Mouse (Mus musculus) right cerebral cortex, postnatal 10 days (tissue): ENCODE data around the gene Gna14.

Experiments
- DNase-seq, 2 experiments: peaks; one replicate each; pipeline ENCODE4 v3.0.0; 2021; ENCODE audit warnings: low spot score in 2 of 2

The Gna14 gene

GRCm38 (mm10) chr19:16511081-16511420, 75.5 kb downstream of the Gna14 start:
- no peak for DNase-seq

GRCm38 (mm10) chr19:16514201-16514600, 78.6 kb downstream of the Gna14 start:
- no peak for DNase-seq

GRCm38 (mm10) chr19:16518569-16518968, 83.0 kb downstream of the Gna14 start:
- no peak for DNase-seq

GRCm38 (mm10) chr19:16520608-16521007, 85.0 kb downstream of the Gna14 start:
- no peak for DNase-seq

- no peak for DNase-seq
Measured at GRCm38 (mm10) chr19:16526302-16526880, 90.8 kb downstream of the Gna14 start.

- DNase-seq, result no peak
Measured at GRCm38 (mm10) chr19:16527031-16527430, 91.5 kb downstream of the Gna14 start.

- DNase-seq, result no peak
Measured at GRCm38 (mm10) chr19:16528225-16528828, 92.8 kb downstream of the Gna14 start.

- peak in 1 of 2 experiments; percentile 27 for DNase-seq
Measured at GRCm38 (mm10) chr19:16529293-16529920, 93.8 kb downstream of the Gna14 start.

GRCm38 (mm10) chr19:16529999-16530398, 94.4 kb downstream of the Gna14 start:
- no peak for DNase-seq

- no peak for DNase-seq
Measured at GRCm38 (mm10) chr19:16534311-16534710, 98.7 kb downstream of the Gna14 start.

GRCm38 (mm10) chr19:16538416-16538815, 102.9 kb downstream of the Gna14 start:
- no peak for DNase-seq

- DNase-seq, result no peak
Measured at GRCm38 (mm10) chr19:16543688-16544087, 108.1 kb downstream of the Gna14 start.

- no peak for DNase-seq
Measured at GRCm38 (mm10) chr19:16556988-16557387, 121.4 kb downstream of the Gna14 start.

GRCm38 (mm10) chr19:16557971-16558370, 122.4 kb downstream of the Gna14 start:
- no peak for DNase-seq

- no peak for DNase-seq
Measured at GRCm38 (mm10) chr19:16558570-16558969, 123.0 kb downstream of the Gna14 start.

GRCm38 (mm10) chr19:16559243-16559896, 123.8 kb downstream of the Gna14 start:
- no peak for DNase-seq

GRCm38 (mm10) chr19:16562676-16563075, 127.1 kb downstream of the Gna14 start:
- DNase-seq, result no peak

- no peak for DNase-seq
Measured at GRCm38 (mm10) chr19:16576790-16577189, 141.2 kb downstream of the Gna14 start.

- DNase-seq, result no peak
Measured at GRCm38 (mm10) chr19:16579656-16580260, 144.2 kb downstream of the Gna14 start.

- DNase-seq, result no peak
Measured at GRCm38 (mm10) chr19:16580501-16580900, 144.9 kb downstream of the Gna14 start.

- DNase-seq, result no peak
Measured at GRCm38 (mm10) chr19:16584546-16584945, 149.0 kb downstream of the Gna14 start.

GRCm38 (mm10) chr19:16585379-16585778, 149.8 kb downstream of the Gna14 start:
- DNase-seq, result no peak
